Mouse (Mus musculus) right cerebral cortex, postnatal 4 days (tissue): ENCODE results near the gene Fhl4.
A peak's percentile ranks its signal among the peaks of the same experiment; 100 is the strongest.

Source experiments
- DNase-seq: peaks from one replicate; pipeline ENCODE4 v3.0.0-alpha.2; 2022

Fhl4 gene

GRCm38 (mm10) chr10:85102247-85103084 is at the start of gene Fhl4, which contains the start of gene Tmem263:
Fhl4 (minus strand) TSS chr10:85102495.
Tmem263 (plus strand) TSS chr10:85102627.
- peak; percentile 97 for DNase-seq

- DNase-seq = no peak
These were observed 46.9 kb upstream of the Fhl4 start for GRCm38 (mm10) chr10:85149226-85149625.

GRCm38 (mm10) chr10:85146282-85146681 is 44.0 kb upstream of the Fhl4 start:
- no peak for DNase-seq

- DNase-seq = no peak
These were observed 39.2 kb upstream of the Fhl4 start for GRCm38 (mm10) chr10:85141465-85141864.

GRCm38 (mm10) chr10:85136573-85136972 is 34.3 kb upstream of the Fhl4 start:
- DNase-seq = no peak

- no peak for DNase-seq
These were observed 26.2 kb upstream of the Fhl4 start for GRCm38 (mm10) chr10:85128453-85128852.

GRCm38 (mm10) chr10:85127395-85128287 is 25.3 kb upstream of the Fhl4 start, which contains the start of gene Mterf2:
Mterf2 (minus strand) TSS chr10:85128027.
- DNase-seq = peak; percentile 87

GRCm38 (mm10) chr10:85125184-85125583 is 22.9 kb upstream of the Fhl4 start:
- no peak for DNase-seq

GRCm38 (mm10) chr10:85114409-85114808 is 12.1 kb upstream of the Fhl4 start:
- DNase-seq = no peak

GRCm38 (mm10) chr10:85103085-85103885 is 990 bp upstream of the Fhl4 start:
- DNase-seq = peak; percentile 33

- peak; percentile 45 for DNase-seq
These were observed 454 bp downstream of the Fhl4 start for GRCm38 (mm10) chr10:85101841-85102240.

- no peak for DNase-seq
These were observed 30.6 kb downstream of the Fhl4 start for GRCm38 (mm10) chr10:85071605-85072152.

- no peak for DNase-seq
These were observed 47.4 kb downstream of the Fhl4 start for GRCm38 (mm10) chr10:85054876-85055275.

GRCm38 (mm10) chr10:85052451-85052850 is 49.8 kb downstream of the Fhl4 start:
- no peak for DNase-seq

- no peak for DNase-seq
These were observed 51.6 kb downstream of the Fhl4 start for GRCm38 (mm10) chr10:85050668-85051208.

GRCm38 (mm10) chr10:85048008-85048407 is 54.3 kb downstream of the Fhl4 start:
- DNase-seq = no peak

- DNase-seq = peak; percentile 20
These were observed 55.7 kb downstream of the Fhl4 start for GRCm38 (mm10) chr10:85046585-85046984.
